Mouse (Mus musculus) layer of hippocampus, postnatal 25 days (tissue): ENCODE results near the gene Tlnrd1. TPM values are rescaled to one million over a fixed set of nuclear protein-coding genes. Genes with fewer than 3 reads are reported as not detected.

Source experiments
- DNase-seq, 2 experiments: peaks; one replicate each; pipeline ENCODE4 v3.0.0; 2022; ENCODE audit warnings: mixed read lengths in 2 of 2, low spot score in 1 of 2; ENCODE audit errors: extremely low spot score in 1 of 2
- total RNA-seq, 2 experiments: library from RNA; stranded (reverse); gene quantifications; 2 replicates each; pipeline ENCODE4 v1.2.3; 2021

Gene Tlnrd1
- total RNA-seq, 2 experiments from 2014 or later = 20.0 to 21.4 TPM

- DNase-seq = no peak
Measured at GRCm38 (mm10) chr7:83885835-83886234, 1.7 kb upstream of the Tlnrd1 start.

GRCm38 (mm10) chr7:83884921-83885532 lies 922 bp upstream of the Tlnrd1 start:
- no peak for DNase-seq

GRCm38 (mm10) chr7:83883276-83884020 lies 657 bp downstream of the Tlnrd1 start:
- peak; percentile 33 for DNase-seq

GRCm38 (mm10) chr7:83882633-83883275 lies 1.4 kb downstream of the Tlnrd1 start:
- DNase-seq = peak; percentile 16 to 21

GRCm38 (mm10) chr7:83882150-83882632 lies 1.9 kb downstream of the Tlnrd1 start:
- peak in 1 of 2 experiments; percentile 17 for DNase-seq

GRCm38 (mm10) chr7:83878676-83879448 lies 5.2 kb downstream of the Tlnrd1 start:
- DNase-seq = peak in 1 of 2 experiments; percentile 11

GRCm38 (mm10) chr7:83877088-83877487 lies 7.0 kb downstream of the Tlnrd1 start:
- DNase-seq = no peak

GRCm38 (mm10) chr7:83869839-83870543 lies 14.1 kb downstream of the Tlnrd1 start:
- no peak for DNase-seq

- no peak for DNase-seq
Measured at GRCm38 (mm10) chr7:83868200-83868599, 15.9 kb downstream of the Tlnrd1 start.

GRCm38 (mm10) chr7:83863554-83863953 lies 20.6 kb downstream of the Tlnrd1 start:
- no peak for DNase-seq

- DNase-seq = no peak
Measured at GRCm38 (mm10) chr7:83859378-83860083, 24.6 kb downstream of the Tlnrd1 start.

GRCm38 (mm10) chr7:83857921-83858320 lies 26.2 kb downstream of the Tlnrd1 start:
- DNase-seq = no peak

GRCm38 (mm10) chr7:83857208-83857488 lies 27.0 kb downstream of the Tlnrd1 start:
- DNase-seq = no peak

- no peak for DNase-seq
Measured at GRCm38 (mm10) chr7:83856353-83857207, 27.5 kb downstream of the Tlnrd1 start.

- no peak for DNase-seq
Measured at GRCm38 (mm10) chr7:83855203-83855602, 28.9 kb downstream of the Tlnrd1 start.

- no peak for DNase-seq
Measured at GRCm38 (mm10) chr7:83852381-83853380, 31.4 kb downstream of the Tlnrd1 start.

GRCm38 (mm10) chr7:83851569-83852380 lies 32.3 kb downstream of the Tlnrd1 start:
- no peak for DNase-seq
